Comparison of ENCODE assay signal across 8 mouse cellular contexts in the genomic region with DNA sequence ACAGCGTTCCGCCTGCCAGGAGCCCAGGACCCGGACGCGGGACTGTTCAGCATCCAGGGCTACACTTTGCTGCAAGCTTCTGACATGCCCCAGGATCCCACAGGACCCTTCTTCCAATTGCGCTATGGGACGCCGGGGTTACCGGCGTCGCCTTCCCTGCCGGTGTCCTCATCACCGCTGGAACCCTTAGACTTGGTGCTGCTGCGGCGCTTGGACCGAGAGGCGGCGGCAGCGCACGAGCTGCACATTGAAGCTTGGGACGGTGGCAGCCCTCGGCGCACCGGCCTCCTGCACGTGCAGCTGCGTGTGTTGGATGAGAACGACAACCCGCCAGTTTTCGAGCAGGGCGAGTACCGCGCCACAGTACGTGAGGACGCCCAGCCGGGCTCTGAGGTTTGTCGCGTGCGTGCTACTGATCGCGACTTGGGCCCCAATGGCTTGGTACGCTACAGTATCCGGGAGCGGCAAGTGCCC. TPM values are rescaled to one million over a fixed set of nuclear protein-coding genes. Genes with fewer than 3 reads are reported as not detected.
DNase-seq lines count a peak whose midpoint lies in the region; ATAC-seq and TF ChIP-seq lines count a peak whose summit lies in the region.

No protein-coding gene starts in this region.

- H3K27ac ChIP-seq in ES-Bruce4 (ENCODE audit: insufficient read depth, low read length), result no peak overlapping the region
- no peak overlapping the region for H3K27ac ChIP-seq in embryonic fibroblast, embryonic 13.5 days (ENCODE audit: insufficient read depth, low read length)
- H3K27ac ChIP-seq in intestine, embryonic 14.5 days (ENCODE audit: low read depth), result no peak overlapping the region
- no peak overlapping the region for H3K27ac ChIP-seq in midbrain, embryonic 10.5 days (replicated peaks)

- no peaks in the 10 kb centered on the region for H3K9me3 ChIP-seq in ES-Bruce4 (replicated peaks; ENCODE audit: control insufficient read depth, insufficient read depth, low read length, poor library complexity, severe bottlenecking)
- H3K9me3 ChIP-seq in intestine, embryonic 14.5 days (ENCODE audit: control insufficient read depth, low read length), result no peaks in the 10 kb centered on the region
- no peaks in the 10 kb centered on the region for H3K9me3 ChIP-seq in midbrain, embryonic 10.5 days (replicated peaks)

- peak overlapping the region; percentile 34 for H3K4me3 ChIP-seq in ES-Bruce4 (ENCODE audit: low read depth, low read length)
- H3K4me3 ChIP-seq in embryonic fibroblast, embryonic 13.5 days (ENCODE audit: insufficient read depth, low read length), result peak overlapping the region; percentile 41
- H3K4me3 ChIP-seq in intestine, embryonic 14.5 days (ENCODE audit: low read depth, low read length), result peak overlapping the region; percentile 45
- peak overlapping the region; percentile 67 for H3K4me3 ChIP-seq in midbrain, embryonic 10.5 days

- WGBS in intestine, embryonic 14.5 days, result under 1% methylated on average over 43 of the region's 43 CpGs
- under 1% methylated on average over 43 of the region's 43 CpGs for WGBS in midbrain, embryonic 10.5 days

- H3K4me1 ChIP-seq in ES-Bruce4 (ENCODE audit: control insufficient read depth, insufficient read depth, low read length), result no peaks in the 10 kb centered on the region
- no peaks in the 10 kb centered on the region for H3K4me1 ChIP-seq in embryonic fibroblast, embryonic 13.5 days (ENCODE audit: control insufficient read depth, insufficient read depth, low read length)
- H3K4me1 ChIP-seq in intestine, embryonic 14.5 days (replicated peaks; ENCODE audit: control insufficient read depth, insufficient read depth, low read length), result peaks cover 15% of the 10 kb centered on the region
- peaks cover 28% of the 10 kb centered on the region for H3K4me1 ChIP-seq in midbrain, embryonic 10.5 days

- TF ChIP-seq POLR2A in ES-Bruce4 (IDR thresholded peaks at IDR 0.05; ENCODE audit: insufficient read depth, low read length), result no peak
- no peak for TF ChIP-seq POLR2A in embryonic fibroblast, embryonic 13.5 days (IDR thresholded peaks at IDR 0.05; ENCODE audit: low read depth, low read length)

- H3K4me2 ChIP-seq in intestine, embryonic 14.5 days (ENCODE audit: low read length), result peak overlapping the region; percentile 98

- no peak for DNase-seq in frontal cortex, postnatal 36 days (ENCODE audit: low spot score in 2 of 2)
- peak; percentile 73 for DNase-seq in intestine, embryonic 14.5 days (ENCODE audit: low spot score)
- peak; percentile 60 for DNase-seq in midbrain, embryonic 10.5 days (ENCODE audit: low spot score)
- DNase-seq in spleen, adult 12 weeks (ENCODE audit: low spot score), result no peak
- DNase-seq in urinary bladder, postnatal 10 days (ENCODE audit: low spot score), result no peak

- no peak overlapping the region for H3K9ac ChIP-seq in ES-Bruce4 (ENCODE audit: low read depth, poor library complexity, severe bottlenecking)
- H3K9ac ChIP-seq in intestine, embryonic 14.5 days (ENCODE audit: low read length), result 0 out of 2 replicates have a peak overlapping the region, but pooled peaks have one; percentile 25

- H3K36me3 ChIP-seq in ES-Bruce4 (ENCODE audit: control insufficient read depth, insufficient read depth, low read length, poor library complexity, severe bottlenecking), result no peaks in the 10 kb centered on the region
- no peaks in the 10 kb centered on the region for H3K36me3 ChIP-seq in intestine, embryonic 14.5 days (ENCODE audit: control insufficient read depth, insufficient read depth, low read length)
- H3K36me3 ChIP-seq in midbrain, embryonic 10.5 days, result no peaks in the 10 kb centered on the region

- H3K27me3 ChIP-seq in ES-Bruce4 (ENCODE audit: control insufficient read depth, insufficient read depth, low read length, poor library complexity, severe bottlenecking), result peaks cover 6% of the 10 kb centered on the region; the same call in 1 of the 2 replicates
- peaks cover 61% of the 10 kb centered on the region for H3K27me3 ChIP-seq in intestine, embryonic 14.5 days (replicated peaks; ENCODE audit: control insufficient read depth, insufficient read depth, low read length)
- peaks cover 82% of the 10 kb centered on the region for H3K27me3 ChIP-seq in midbrain, embryonic 10.5 days (ENCODE audit: low read depth, poor library complexity, severe bottlenecking)

- TF ChIP-seq EP300 in ES-Bruce4 (IDR thresholded peaks at IDR 0.05; ENCODE audit: insufficient read depth, low read depth, low read length), result no peak

- TF ChIP-seq CTCF in ES-Bruce4 (IDR thresholded peaks at IDR 0.05; ENCODE audit: low read depth, low read length), result no peak
- no peak for TF ChIP-seq CTCF in embryonic fibroblast, embryonic 13.5 days (IDR thresholded peaks at IDR 0.05; ENCODE audit: borderline replicate concordance, insufficient read depth, low read length)

- ATAC-seq in frontal cortex, adult (ENCODE audit: low TSS enrichment), result peak; percentile 39
- ATAC-seq in intestine, embryonic 14.5 days (replicated peaks; ENCODE audit: low FRiP score, low TSS enrichment, low read depth), result no peak; the same call in 1 of the 2 replicates

RNA-seq across cellular contexts. Expression of a gene that starts 0.7 kb away (rescaled TPM):
- polyA plus RNA-seq in ES-Bruce4 (2011; ENCODE audit: insufficient read depth, insufficient read length, low read depth, missing spikeins), result 0.06 and 0.18 TPM in 2 replicates
- polyA plus RNA-seq in embryonic fibroblast, embryonic 13.5 days (2011; ENCODE audit: insufficient read length, low read depth, missing spikeins), result 0.12 and 0.25 TPM in 2 replicates
- polyA plus RNA-seq in intestine, embryonic 14.5 days (2014; fragmentation: Nextera tagmentation; extraction: Ambion mirVana), result 0.55 and 0.58 TPM in 2 replicates
- polyA plus RNA-seq in midbrain, embryonic 10.5 days (2016; fragmentation: Nextera tagmentation; extraction: Ambion mirVana), result 0.15 and 0.17 TPM in 2 replicates

Comparison
In these comparisons a context has a peak if more than half of its experiments do, and no peak if none do; other contexts are left out.
1. DNase-seq: peak in intestine, embryonic 14.5 days (single experiment) and midbrain, embryonic 10.5 days (single experiment); none in frontal cortex, postnatal 36 days (0 of 2), spleen, adult 12 weeks (single experiment) and urinary bladder, postnatal 10 days (single experiment).
2. Peak in every context shown above with its lines, with median percentiles within 50 percentile points of each other: H3K4me3 ChIP-seq.